Mouse (Mus musculus): ENCODE measurements around the gene Tmprss5.
A peak's percentile ranks its signal among the peaks of the same experiment; 100 is the strongest.

Tmprss5 gene

GRCm38 (mm10) chr9:49081107-49081506, at the start of gene Tmprss5:
TSS of gene Tmprss5 (plus strand) at chr9:49081260.
- no peak for DNase-seq (ENCODE audit: extremely low read depth, low read depth)

- no peak for DNase-seq (ENCODE audit: extremely low read depth, low read depth)
These were observed 46.3 kb upstream of the Tmprss5 start for GRCm38 (mm10) chr9:49034764-49035163.

DNA sequence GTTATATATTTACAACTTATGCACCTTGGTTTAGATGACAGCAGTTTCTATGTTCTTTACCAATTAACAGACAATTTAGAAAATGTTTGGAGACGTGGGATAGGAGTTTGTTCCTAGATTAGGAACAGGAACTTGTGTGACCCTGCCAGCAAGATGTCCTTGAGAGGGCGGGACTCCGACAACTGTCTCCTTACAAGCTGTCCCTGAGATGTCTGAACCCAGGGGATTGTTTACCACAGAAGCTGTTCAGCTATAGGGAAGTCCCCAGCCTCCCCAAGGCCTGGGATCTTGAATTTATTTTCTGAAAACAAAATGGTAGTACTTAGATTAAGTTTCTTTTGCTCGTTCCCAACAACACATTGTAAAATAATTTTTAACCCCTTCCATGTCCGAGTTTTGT, 30.2 kb upstream of the Tmprss5 start:
- DNase-seq (ENCODE audit: extremely low read depth, low read depth), result no peak

DNA sequence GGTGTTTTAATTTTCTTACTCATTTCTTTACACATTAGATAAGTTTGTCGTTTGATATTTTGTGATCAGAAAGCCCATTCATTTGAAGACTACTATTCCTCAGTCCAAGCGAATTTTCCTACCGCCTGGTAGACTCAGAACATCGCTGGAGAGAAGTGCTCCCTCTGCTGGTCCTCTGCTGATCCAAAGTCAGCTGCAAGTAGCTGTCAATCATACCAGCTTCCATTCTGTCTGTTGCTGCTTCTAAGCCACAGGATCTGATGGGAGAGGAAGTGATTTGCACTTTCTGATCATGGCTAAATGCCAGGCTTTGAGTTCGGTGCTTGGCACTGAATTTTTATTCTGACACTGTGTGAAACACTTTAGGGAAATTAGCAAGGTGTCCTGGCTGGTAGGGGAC, 29.7 kb upstream of the Tmprss5 start:
- DNase-seq (ENCODE audit: extremely low read depth, low read depth), result peak; percentile 66

GRCm38 (mm10) chr9:49054028-49054427, 27.0 kb upstream of the Tmprss5 start:
- DNase-seq (ENCODE audit: extremely low read depth, low read depth), result no peak

DNA sequence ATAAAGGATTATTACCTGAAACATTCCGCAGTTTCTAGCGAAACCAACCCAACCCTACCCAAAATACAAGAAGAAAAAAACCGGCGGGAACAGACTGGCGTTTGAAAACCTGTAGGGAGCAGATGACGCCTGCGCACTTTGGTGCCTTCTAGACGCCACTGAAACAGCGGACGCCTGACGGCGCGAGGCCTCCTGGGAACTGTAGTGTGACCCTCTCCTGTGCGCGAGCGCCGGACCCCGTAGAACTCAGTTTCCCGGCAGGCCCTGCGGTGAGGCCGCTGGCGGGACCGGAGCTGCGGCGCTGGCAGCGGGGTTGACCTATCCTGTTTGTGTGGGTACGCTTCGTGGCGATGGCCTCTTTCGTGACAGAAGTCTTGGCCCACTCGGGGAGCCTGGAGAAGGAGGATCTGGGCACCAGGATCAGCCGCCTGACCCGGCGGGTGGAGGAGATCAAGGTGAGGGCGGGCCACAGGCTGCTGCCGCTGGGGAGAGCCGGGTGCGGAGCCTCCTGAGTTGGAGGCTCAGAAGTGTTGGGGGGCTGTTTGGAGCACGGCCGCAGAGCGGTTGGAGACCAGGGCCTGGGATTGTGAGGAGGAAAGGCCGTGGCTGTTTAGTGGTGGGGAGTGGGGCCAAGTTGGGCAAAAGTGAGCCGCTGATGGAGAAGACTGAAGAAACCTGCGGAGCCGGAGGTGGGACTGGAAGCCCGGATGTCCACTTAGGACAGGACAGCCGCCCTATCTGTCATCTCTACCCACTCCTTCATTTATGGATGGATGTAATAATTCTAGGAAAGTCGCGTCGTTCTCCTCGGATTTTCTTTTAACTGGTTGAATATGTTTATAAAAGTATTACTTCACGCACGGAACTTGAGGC, 25.5 kb upstream of the Tmprss5 start, which contains the start of gene Zw10:
Gene Zw10 (plus strand): TSS at position 281 of the 873 bp plus-strand sequence.
- peak; percentile 94 for DNase-seq (ENCODE audit: extremely low read depth, low read depth)

DNA sequence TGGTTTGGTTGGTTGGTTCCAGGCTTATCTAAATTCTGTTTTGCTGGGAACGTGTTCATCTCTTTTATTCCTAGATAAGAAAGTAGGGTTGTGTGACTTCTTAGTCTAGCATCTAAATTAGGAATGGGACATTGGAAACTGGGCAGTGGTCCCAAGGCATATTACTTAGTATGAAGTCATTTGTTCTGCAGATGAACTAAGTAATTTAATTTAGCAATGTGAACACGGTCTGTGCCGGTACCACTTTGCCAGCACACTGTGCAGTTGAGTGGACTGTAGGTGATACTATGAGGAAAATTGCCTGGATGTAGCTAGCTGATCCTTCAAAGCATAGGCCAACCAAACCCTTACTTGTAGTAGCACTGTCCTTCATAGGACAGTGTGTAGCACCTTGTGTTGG, 4.2 kb upstream of the Tmprss5 start:
- no peak for DNase-seq (ENCODE audit: extremely low read depth, low read depth)

DNA sequence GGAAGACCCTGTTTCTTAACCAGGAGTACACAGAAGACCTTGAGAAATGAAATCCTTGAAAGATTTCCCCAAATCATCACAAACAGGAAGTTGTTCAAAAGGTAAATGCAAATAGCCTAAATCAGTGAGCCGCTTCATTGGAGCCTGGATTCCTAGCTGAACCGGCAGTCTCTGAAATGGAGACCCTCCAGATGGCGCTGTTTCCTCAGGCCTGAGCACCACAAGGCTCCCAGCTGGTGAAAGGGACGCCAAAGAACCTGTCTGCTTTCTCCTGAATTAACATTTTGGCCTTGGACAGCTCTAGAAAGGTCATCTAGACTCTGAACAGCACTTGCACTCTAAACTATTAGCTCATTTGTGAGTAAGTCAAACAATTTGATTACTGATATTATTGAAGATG, 501 bp downstream of the Tmprss5 start:
- DNase-seq (ENCODE audit: extremely low read depth, low read depth), result peak; percentile 15

GRCm38 (mm10) chr9:49087317-49087716, 6.3 kb downstream of the Tmprss5 start:
- no peak for DNase-seq (ENCODE audit: extremely low read depth, low read depth)

DNA sequence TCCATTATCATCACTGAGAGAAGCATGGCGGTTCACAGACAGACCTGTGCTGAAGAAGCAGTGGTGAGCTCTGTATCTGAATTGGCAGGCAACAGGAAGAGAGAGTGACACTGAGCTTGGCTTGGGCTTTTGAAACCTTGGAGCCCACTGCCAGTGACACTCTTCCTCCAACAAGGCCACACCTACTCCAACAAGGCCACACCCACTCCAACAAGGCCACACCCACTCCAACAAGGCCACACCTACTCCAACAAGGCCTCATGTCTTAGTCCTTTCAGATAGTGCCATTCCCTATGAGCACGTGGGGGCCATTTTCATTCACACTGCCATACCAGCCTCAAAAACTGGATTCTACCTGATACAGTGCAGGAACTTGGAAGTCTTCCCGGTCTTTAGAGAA, 17.8 kb downstream of the Tmprss5 start:
- DNase-seq (ENCODE audit: extremely low read depth, low read depth), result no peak

GRCm38 (mm10) chr9:49102328-49102727, 21.3 kb downstream of the Tmprss5 start:
- DNase-seq (ENCODE audit: extremely low read depth, low read depth), result no peak

GRCm38 (mm10) chr9:49109101-49109500, 28.0 kb downstream of the Tmprss5 start:
- DNase-seq (ENCODE audit: extremely low read depth, low read depth), result no peak

GRCm38 (mm10) chr9:49110476-49111220, 29.6 kb downstream of the Tmprss5 start:
- no peak for DNase-seq (ENCODE audit: extremely low read depth, low read depth)

- no peak for DNase-seq (ENCODE audit: extremely low read depth, low read depth)
These were observed 30.2 kb downstream of the Tmprss5 start for GRCm38 (mm10) chr9:49111296-49111695.

GRCm38 (mm10) chr9:49118271-49118825, 37.3 kb downstream of the Tmprss5 start:
- DNase-seq (ENCODE audit: extremely low read depth, low read depth), result no peak

DNA sequence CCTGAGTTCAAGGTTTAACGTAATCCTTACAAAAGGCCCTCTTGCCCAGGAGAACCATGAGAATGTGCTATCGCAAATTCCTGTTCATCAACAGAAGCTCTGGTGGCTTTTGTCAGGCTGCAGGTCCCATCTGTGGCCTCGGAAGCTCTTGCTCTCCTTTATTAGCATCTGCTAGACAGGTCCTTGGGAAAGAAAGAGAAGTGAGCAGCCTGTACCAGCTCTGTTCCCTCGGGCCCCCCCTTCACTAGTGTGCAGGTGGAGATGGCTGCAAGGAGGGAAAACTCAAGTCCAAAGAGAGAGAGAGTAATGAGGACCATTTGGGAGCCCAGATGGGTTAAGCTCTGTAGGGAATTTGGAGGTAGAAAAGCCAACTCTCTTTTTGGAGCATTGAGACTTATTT, 38.7 kb downstream of the Tmprss5 start:
- no peak for DNase-seq (ENCODE audit: extremely low read depth, low read depth)

DNA sequence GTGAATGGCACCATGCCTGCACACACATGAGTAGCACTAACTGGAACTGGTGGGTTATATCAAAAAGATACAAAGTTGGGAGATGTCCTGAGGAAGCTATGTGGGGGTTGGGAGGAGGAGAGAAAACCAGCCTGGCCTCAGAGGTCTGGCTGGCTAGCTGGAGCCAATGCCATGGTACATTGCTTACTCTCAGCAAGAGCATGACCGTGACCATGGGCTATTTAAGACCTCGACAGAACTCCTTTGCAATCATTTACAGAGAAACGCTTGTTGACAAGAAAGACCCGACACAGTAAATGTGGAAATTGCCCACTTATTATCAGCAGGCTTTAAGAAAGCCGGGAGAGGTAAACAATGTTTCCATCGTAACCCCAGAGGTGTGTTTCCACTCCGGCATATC, 44.6 kb downstream of the Tmprss5 start:
- no peak for DNase-seq (ENCODE audit: extremely low read depth, low read depth)

GRCm38 (mm10) chr9:49130514-49131010, 49.5 kb downstream of the Tmprss5 start:
- no peak for DNase-seq (ENCODE audit: extremely low read depth, low read depth)

DNA sequence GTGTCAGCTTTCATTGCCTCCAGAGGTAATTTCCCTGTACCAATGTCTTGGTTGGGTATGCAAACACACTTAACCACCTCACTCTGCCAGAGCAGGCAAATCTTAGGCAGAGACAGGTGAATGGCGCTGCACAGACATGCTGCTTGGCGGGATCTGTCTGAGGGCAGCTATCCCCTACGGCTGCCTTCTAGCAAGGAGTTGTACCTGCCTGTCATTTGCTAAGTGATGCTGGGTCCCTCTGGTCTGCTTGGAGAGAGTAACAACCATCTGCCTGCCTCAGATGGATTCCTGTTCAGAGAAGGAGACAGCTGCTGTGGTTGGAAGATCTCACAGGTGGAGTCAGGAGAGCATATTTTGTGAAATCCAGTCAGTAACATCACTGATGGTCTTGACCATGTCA, 62.8 kb downstream of the Tmprss5 start:
- no peak for DNase-seq (ENCODE audit: extremely low read depth, low read depth)

DNA sequence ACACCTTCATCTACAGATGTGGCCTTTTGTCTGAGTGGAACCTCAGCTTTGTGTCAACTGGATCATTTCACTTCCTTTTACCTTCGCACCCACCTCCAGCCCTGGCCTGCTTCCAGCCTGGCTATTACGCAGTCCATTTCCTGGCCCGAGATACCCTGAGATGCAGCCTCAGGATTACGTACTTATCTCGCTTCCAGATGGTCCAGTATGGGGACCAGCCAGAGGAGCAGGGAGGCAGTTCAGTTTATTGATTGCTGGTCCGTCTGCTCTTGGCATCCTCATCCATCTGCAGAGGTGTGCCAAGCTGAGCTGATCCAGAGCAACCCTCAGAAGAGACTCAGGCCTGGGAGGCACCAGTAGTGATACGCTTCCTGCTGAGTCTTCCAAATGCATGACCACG, 64.7 kb downstream of the Tmprss5 start:
- DNase-seq (ENCODE audit: extremely low read depth, low read depth), result no peak

DNA sequence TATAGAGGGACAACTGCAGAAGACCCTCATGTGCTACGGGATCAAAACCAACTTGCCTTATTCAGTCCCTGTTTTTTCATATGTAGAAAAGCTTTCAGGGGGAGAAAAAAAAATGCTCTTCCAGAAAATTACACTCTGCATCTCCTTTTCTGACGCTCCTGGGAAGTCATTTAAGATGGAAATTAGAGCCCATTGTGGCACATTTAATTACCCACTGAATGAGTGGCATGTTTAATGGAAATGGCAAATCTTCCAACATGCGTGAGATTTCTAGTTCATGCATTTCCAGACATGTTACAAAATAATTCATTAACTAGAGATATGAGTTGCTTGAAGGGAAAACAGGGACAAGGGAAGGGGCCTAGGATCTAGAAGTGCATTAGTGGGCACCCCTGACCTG, 66.0 kb downstream of the Tmprss5 start:
- DNase-seq (ENCODE audit: extremely low read depth, low read depth), result no peak
